Mouse (Mus musculus) spleen, adult 2 months (tissue): Measurements from ENCODE around the gene Jade3. TPM values are rescaled to one million over a fixed set of nuclear protein-coding genes. Genes with fewer than 3 reads are reported as not detected.
"Not testable (repeated sequence)": the region's sequence is repeated elsewhere in the genome, so short reads cannot be mapped to it uniquely, and the experiment has no call there.

Source experiments
- DNase-seq, 2 experiments: peaks; one replicate each; pipeline versions ENCODE4 v3.0.0 to v3.0.0-alpha.2; 2012 to 2021; ENCODE audit warnings: low spot score in 2 of 2, low read depth in 1 of 2
- H3K27ac ChIP-seq: fragments of 200-500 bp; 2 replicates; pipeline ENCODE4 v1.5.1; 2012; ENCODE audit warnings: low read length, inconsistent platforms; ENCODE audit not compliant: insufficient read depth
- H3K27me3 ChIP-seq: fragments of 200-500 bp; 2 replicates; pipeline ENCODE4 v1.6.1; 2012; ENCODE audit warnings: mild to moderate bottlenecking, moderate library complexity, low read length, inconsistent platforms; ENCODE audit not compliant: control insufficient read depth, insufficient read depth
- H3K36me3 ChIP-seq: fragments of 200-500 bp; 2 replicates; pipeline ENCODE4 v1.6.1; 2012; ENCODE audit warnings: mild to moderate bottlenecking, low read length, inconsistent platforms; ENCODE audit not compliant: control insufficient read depth, insufficient read depth
- H3K4me1 ChIP-seq: fragments of 200-500 bp; 2 replicates; pipeline ENCODE4 v1.6.1; 2011; ENCODE audit warnings: inconsistent platforms; ENCODE audit not compliant: control insufficient read depth, insufficient read depth, insufficient read length
- H3K4me3 ChIP-seq: fragments of 200-500 bp; 2 replicates; pipeline ENCODE4 v1.5.1; 2011; ENCODE audit warnings: mild to moderate bottlenecking, inconsistent platforms; ENCODE audit not compliant: insufficient read depth, insufficient read length; ENCODE audit errors: extremely low read depth
- CTCF ChIP-seq: fragments of 200-500 bp; IDR thresholded peaks from 2 replicates; pipeline ENCODE4 v1.5.1; 2011; ENCODE audit warnings: mild to moderate bottlenecking, inconsistent platforms; ENCODE audit not compliant: insufficient read depth, insufficient read length, insufficient replicate concordance; ENCODE audit errors: extremely low read depth
- POLR2A ChIP-seq: fragments of 200-500 bp; IDR thresholded peaks from 2 replicates; pipeline ENCODE4 v1.6.1; 2011; ENCODE audit warnings: low read depth, low read length, inconsistent platforms
- WGBS: fragments of 180-500 bp; shearing (Covaris S2); methylation state at CpG from one replicate; pipeline ENCODE4 v1.1.7; 2018; 5-methylcytosine and 5-hydroxymethylcytosine counted together
- polyA plus RNA-seq: library from polyadenylated mRNA; depleted of rRNA; stranded (reverse); fragments of >200 nt; gene quantifications from 2 replicates; pipeline ENCODE4 v1.2.3, GENCODE M21; 2012; rRNA removed

Jade3 gene
- 0.31 and 0.36 TPM in 2 replicates for polyA plus RNA-seq

GRCm38 (mm10) chrX:20425140-20425838 is at the start of gene Jade3:
TSS of gene Jade3 (plus strand) at chrX:20425688.
- H3K27ac ChIP-seq = peak within 1 kb of the TSS; percentile 57
- peak; percentile 52 to 65 for DNase-seq
- peak within 1 kb of the TSS; percentile 85 for H3K4me3 ChIP-seq
- no peaks in the 10 kb centered on the region for H3K36me3 ChIP-seq
- no peaks in the 10 kb centered on the region for H3K4me1 ChIP-seq
- WGBS = 32% methylated on average over 47 of the region's 67 CpGs
- TF ChIP-seq CTCF (no peak), POLR2A (no peak)
- H3K27me3 ChIP-seq = no peaks in the 10 kb centered on the region

DNA sequence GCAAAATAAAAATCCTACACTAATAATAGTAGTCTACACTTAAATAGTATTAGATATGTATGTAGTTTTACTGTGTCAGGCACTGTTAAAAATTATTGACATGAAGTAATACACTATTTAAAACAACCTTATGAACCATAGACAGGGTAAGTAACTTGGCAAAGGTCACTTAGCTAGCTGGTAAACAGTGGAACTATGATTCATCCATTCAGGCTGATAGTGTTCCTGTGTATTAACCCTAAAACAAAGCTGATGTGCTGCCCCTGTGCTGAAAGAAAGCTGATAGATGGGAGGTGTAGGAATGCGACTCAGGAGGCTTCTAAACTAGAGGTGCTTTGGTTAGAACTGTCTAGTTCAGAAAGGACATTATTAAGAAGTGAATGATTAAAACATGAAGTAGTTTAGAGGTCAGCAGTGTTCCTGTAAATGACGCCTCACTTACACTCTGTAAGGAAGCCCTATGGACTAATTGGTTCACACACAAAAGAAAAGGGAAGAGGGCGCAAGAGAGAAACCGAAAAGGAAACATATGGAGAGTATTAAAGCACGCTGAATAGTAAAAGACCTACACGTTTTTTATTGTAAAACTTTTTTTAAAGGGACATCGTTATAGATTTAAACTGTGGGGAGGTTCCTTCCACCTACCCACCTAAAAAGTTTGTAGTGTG is 46.0 kb upstream of the Jade3 start:
- no peak for DNase-seq
- Histone ChIP-seq H3K4me1 (no peaks in the 10 kb centered on the region), H3K4me3 (no peak overlapping the region), H3K27ac (no peak overlapping the region), H3K27me3 (no peaks in the 10 kb centered on the region), H3K36me3 (no peaks in the 10 kb centered on the region; the same call in 1 of the 2 replicates)
- 40% methylated on average over 7 of the region's 7 CpGs for WGBS
- TF ChIP-seq POLR2A (no peak), CTCF (no peak)

DNA sequence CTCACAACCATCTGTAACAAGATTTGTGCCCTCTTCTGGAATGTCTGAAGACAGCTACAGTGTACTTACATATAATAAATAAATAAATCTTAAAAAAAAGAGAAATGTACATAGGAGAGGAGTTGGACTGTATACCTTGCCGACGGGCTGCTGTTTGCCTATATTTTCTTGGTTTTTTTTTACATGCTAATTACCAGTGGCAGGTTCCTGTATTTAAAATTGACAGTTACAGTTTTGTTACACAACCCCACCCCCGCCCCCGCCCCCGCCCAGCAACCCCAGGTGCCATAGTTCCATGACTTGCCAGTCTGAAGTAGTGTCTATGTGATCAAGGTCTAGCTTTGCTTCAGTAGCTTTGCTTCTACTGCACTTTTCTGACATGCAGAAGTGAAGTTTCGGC is 43.2 kb upstream of the Jade3 start:
- Histone ChIP-seq H3K27ac (no peak overlapping the region), H3K4me3 (no peak overlapping the region), H3K27me3 (no peaks in the 10 kb centered on the region), H3K36me3 (no peaks in the 10 kb centered on the region), H3K4me1 (no peaks in the 10 kb centered on the region)
- no peak for DNase-seq
- TF ChIP-seq POLR2A (no peak), CTCF (no peak)
- 61% methylated on average over 6 of the region's 6 CpGs for WGBS

- no peak for TF ChIP-seq POLR2A
- no peak for TF ChIP-seq CTCF
- Histone ChIP-seq H3K4me3 (no peak overlapping the region), H3K4me1 (no peaks in the 10 kb centered on the region), H3K36me3 (no peaks in the 10 kb centered on the region), H3K27me3 (no peaks in the 10 kb centered on the region), H3K27ac (no peak overlapping the region)
- 55% methylated on average over 3 of the region's 3 CpGs for WGBS
- DNase-seq = no peak
Measured at GRCm38 (mm10) chrX:20387006-20387405, 38.5 kb upstream of the Jade3 start.

GRCm38 (mm10) chrX:20391964-20392363 is 33.5 kb upstream of the Jade3 start:
- H3K4me1 ChIP-seq, H3K4me3 ChIP-seq, H3K36me3 ChIP-seq, H3K27ac ChIP-seq, H3K27me3 ChIP-seq, DNase-seq: not testable (repeated sequence)
- WGBS = 67% methylated on average over 9 of the region's 9 CpGs

GRCm38 (mm10) chrX:20392942-20393341 is 32.5 kb upstream of the Jade3 start:
- TF ChIP-seq POLR2A (no peak), CTCF (no peak)
- WGBS = 71% methylated on average over 3 of the region's 3 CpGs
- DNase-seq = no peak

GRCm38 (mm10) chrX:20404068-20404467 is 21.4 kb upstream of the Jade3 start:
- no peaks in the 10 kb centered on the region for H3K4me1 ChIP-seq
- H3K27me3 ChIP-seq = no peaks in the 10 kb centered on the region
- TF ChIP-seq POLR2A (no peak), CTCF (no peak)
- H3K27ac ChIP-seq = no peak overlapping the region
- WGBS = 81% methylated on average over 4 of the region's 4 CpGs
- H3K4me3 ChIP-seq = no peak overlapping the region
- no peaks in the 10 kb centered on the region for H3K36me3 ChIP-seq
- DNase-seq = no peak

More at GRCm38 (mm10) chrX:20392942-20393341, 32.5 kb upstream of the Jade3 start:
- no peaks in the 10 kb centered on the region for H3K36me3 ChIP-seq
- H3K4me1 ChIP-seq = no peaks in the 10 kb centered on the region
- no peak overlapping the region for H3K4me3 ChIP-seq
- H3K27ac ChIP-seq = no peak overlapping the region
- H3K27me3 ChIP-seq = no peaks in the 10 kb centered on the region
